Mouse (Mus musculus): Measurements from ENCODE around the gene Ddx17. TPM values are rescaled to one million over a fixed set of nuclear protein-coding genes. Genes with fewer than 3 reads are reported as not detected.

Gene Ddx17
- polyA plus RNA-seq, 1 experiment = 14.2 TPM

DNA sequence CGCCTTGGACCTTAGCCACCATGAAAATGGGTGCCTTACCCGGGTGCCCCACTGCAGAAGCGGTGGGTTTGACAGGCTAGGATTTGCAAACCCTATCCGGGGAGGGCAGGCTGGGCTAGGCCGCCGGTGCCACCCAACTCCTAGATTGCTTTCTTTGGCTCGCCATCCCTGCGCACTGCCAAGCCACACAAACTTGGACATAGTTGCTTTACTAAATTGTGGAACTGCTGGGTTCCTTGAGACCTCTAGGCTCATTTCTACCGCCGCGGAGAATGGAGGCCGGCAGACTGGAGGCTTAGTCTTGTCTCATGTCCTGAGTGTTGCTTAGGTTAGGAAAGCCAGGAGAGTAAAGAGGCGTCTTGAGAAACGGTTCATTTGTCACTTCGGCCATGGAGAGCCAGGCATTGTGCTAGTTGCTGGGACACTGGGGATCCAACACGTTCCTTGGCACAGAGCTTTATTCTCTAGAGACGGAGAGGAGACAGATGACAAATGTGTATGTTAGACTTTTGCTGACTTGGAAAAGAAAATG is 814 bp upstream of the Ddx17 start:
- peaks cover 23% of the 10 kb centered on the region for H3K4me1 ChIP-seq
- peaks cover 14% of the 10 kb centered on the region for H3K27me3 ChIP-seq (replicated peaks)
- TF ChIP-seq FLI1 (IDR thresholded peaks at IDR 0.05; ENCODE audit: low read length) (no peak), GATA1 (IDR thresholded peaks at IDR 0.05; ENCODE audit: borderline replicate concordance, low read length) (no peak)
- peaks cover 32% of the 10 kb centered on the region for H3K36me3 ChIP-seq (replicated peaks; ENCODE audit: low read length)
- H3K9me3 ChIP-seq = peaks cover 8% of the 10 kb centered on the region; the same call in 1 of the 2 replicates
- H3K4me3 ChIP-seq (replicated peaks) = peak overlapping the region; percentile 98

GRCm38 (mm10) chr15:79545921-79546399 is 581 bp downstream of the Ddx17 start:
- H3K27me3 ChIP-seq (replicated peaks) = peaks cover 7% of the 10 kb centered on the region
- H3K4me3 ChIP-seq (replicated peaks) = peak overlapping the region; percentile 98
- peaks cover 45% of the 10 kb centered on the region for H3K36me3 ChIP-seq (replicated peaks; ENCODE audit: low read length)
- H3K9me3 ChIP-seq = peaks cover 8% of the 10 kb centered on the region; the same call in 1 of the 2 replicates
- TF ChIP-seq GATA1 (IDR thresholded peaks at IDR 0.05; ENCODE audit: borderline replicate concordance, low read length) = no peak
- TF ChIP-seq FLI1 (IDR thresholded peaks at IDR 0.05; ENCODE audit: low read length) = no peak
- H3K4me1 ChIP-seq = peaks cover 23% of the 10 kb centered on the region

DNA sequence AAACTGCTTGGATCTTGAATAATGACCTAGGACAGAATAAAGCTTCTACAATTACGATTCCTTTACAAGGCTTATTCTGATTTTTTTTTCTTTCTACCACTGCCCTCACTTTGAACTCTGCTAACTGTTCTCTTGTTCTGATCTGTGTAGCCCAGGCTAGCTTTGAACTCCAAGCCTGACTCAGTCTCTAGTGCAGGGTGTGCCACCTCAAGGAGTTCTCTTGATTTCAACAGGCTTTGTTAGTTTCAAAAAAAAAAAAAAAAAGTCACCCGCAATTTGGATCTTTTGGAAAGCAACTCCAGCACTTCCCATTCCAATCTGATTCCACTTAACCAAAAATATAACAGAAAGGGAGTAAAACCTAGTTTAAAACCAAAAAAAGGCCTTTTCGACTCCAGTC is 1.0 kb downstream of the Ddx17 start:
- peaks cover 28% of the 10 kb centered on the region for H3K4me1 ChIP-seq
- H3K4me3 ChIP-seq (replicated peaks) = peak overlapping the region; percentile 98
- peaks cover 8% of the 10 kb centered on the region; the same call in 1 of the 2 replicates for H3K9me3 ChIP-seq
- H3K27me3 ChIP-seq (replicated peaks) = peaks cover 4% of the 10 kb centered on the region
- no peak for TF ChIP-seq GATA1 (IDR thresholded peaks at IDR 0.05; ENCODE audit: borderline replicate concordance, low read length)
- TF ChIP-seq FLI1 (IDR thresholded peaks at IDR 0.05; ENCODE audit: low read length) = no peak
- peaks cover 50% of the 10 kb centered on the region for H3K36me3 ChIP-seq (replicated peaks; ENCODE audit: low read length)

DNA sequence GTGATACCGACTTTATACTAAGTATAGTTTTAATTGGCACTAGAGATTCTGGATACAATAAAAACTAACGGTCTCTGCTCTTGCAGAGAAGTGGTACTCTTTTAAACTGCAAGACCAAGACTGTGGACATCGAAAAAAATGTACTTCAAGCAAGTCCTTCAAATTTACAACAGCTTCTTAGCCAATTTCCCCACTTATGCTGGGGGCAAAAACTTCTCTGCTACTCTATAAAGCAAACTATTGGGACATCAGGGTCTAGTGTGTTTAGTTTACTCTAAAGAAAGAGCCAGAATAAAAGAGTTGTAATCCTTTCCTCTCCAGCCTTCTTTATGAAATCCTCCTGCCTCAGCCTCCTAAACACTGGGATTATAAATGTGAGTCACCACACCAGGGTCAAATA is 2.6 kb downstream of the Ddx17 start:
- H3K36me3 ChIP-seq (replicated peaks; ENCODE audit: low read length) = peaks cover 65% of the 10 kb centered on the region
- peaks cover 31% of the 10 kb centered on the region for H3K4me1 ChIP-seq
- H3K9me3 ChIP-seq = peaks cover 8% of the 10 kb centered on the region; the same call in 1 of the 2 replicates
- H3K4me3 ChIP-seq (replicated peaks) = no peak overlapping the region
- TF ChIP-seq GATA1 (IDR thresholded peaks at IDR 0.05; ENCODE audit: borderline replicate concordance, low read length) (no peak), FLI1 (IDR thresholded peaks at IDR 0.05; ENCODE audit: low read length) (no peak)
- H3K27me3 ChIP-seq (replicated peaks) = no peaks in the 10 kb centered on the region

- H3K4me1 ChIP-seq = peaks cover 17% of the 10 kb centered on the region
- no peaks in the 10 kb centered on the region for H3K9me3 ChIP-seq
- peaks cover 100% of the 10 kb centered on the region for H3K36me3 ChIP-seq (replicated peaks; ENCODE audit: low read length)
- H3K4me3 ChIP-seq (replicated peaks) = no peak overlapping the region
- TF ChIP-seq FLI1 (IDR thresholded peaks at IDR 0.05; ENCODE audit: low read length) (no peak), GATA1 (IDR thresholded peaks at IDR 0.05; ENCODE audit: borderline replicate concordance, low read length) (no peak)
- H3K27me3 ChIP-seq (replicated peaks) = no peaks in the 10 kb centered on the region
Measured at GRCm38 (mm10) chr15:79533796-79534195, 12.7 kb downstream of the Ddx17 start.

- Histone ChIP-seq H3K36me3 (replicated peaks; ENCODE audit: low read length) (peaks cover 90% of the 10 kb centered on the region), H3K9me3 (no peaks in the 10 kb centered on the region), H3K27me3 (replicated peaks) (no peaks in the 10 kb centered on the region), H3K4me3 (replicated peaks) (no peak overlapping the region), H3K4me1 (peaks cover 17% of the 10 kb centered on the region)
- TF ChIP-seq FLI1 (IDR thresholded peaks at IDR 0.05; ENCODE audit: low read length) (no peak), GATA1 (IDR thresholded peaks at IDR 0.05; ENCODE audit: borderline replicate concordance, low read length) (no peak)
Measured at GRCm38 (mm10) chr15:79529935-79530334, 16.6 kb downstream of the Ddx17 start.

GRCm38 (mm10) chr15:79527991-79528639 is 18.4 kb downstream of the Ddx17 start:
- H3K27me3 ChIP-seq (replicated peaks) = peaks cover 5% of the 10 kb centered on the region
- H3K9me3 ChIP-seq = peaks cover 10% of the 10 kb centered on the region
- H3K4me3 ChIP-seq (replicated peaks) = no peak overlapping the region
- H3K4me1 ChIP-seq = peaks cover 17% of the 10 kb centered on the region
- TF ChIP-seq GATA1 (IDR thresholded peaks at IDR 0.05; ENCODE audit: borderline replicate concordance, low read length) (no peak), FLI1 (IDR thresholded peaks at IDR 0.05; ENCODE audit: low read length) (no peak)
- peaks cover 72% of the 10 kb centered on the region for H3K36me3 ChIP-seq (replicated peaks; ENCODE audit: low read length)

DNA sequence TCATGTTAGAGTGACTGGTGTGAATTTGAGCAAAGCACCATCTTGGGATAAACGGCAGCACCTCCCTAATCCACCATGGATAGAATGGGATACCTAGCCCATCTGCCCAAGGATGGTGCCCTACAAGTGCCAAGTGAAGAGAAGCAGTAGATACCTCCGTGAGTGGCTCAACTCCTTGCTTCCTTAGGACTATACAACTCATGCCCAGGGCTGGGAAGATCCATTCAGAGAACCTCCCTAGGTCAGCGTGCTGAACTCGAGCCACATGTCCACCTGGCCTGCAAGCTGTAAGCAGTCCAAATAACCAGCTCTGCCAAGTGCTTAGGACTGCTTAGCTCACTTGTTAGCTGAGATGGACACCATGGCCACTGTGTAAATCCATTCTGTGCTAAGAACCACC is 19.3 kb downstream of the Ddx17 start:
- Histone ChIP-seq H3K36me3 (replicated peaks; ENCODE audit: low read length) (peaks cover 63% of the 10 kb centered on the region), H3K4me3 (replicated peaks) (no peak overlapping the region), H3K9me3 (peaks cover 19% of the 10 kb centered on the region), H3K27me3 (replicated peaks) (peaks cover 14% of the 10 kb centered on the region), H3K4me1 (peaks cover 17% of the 10 kb centered on the region)
- TF ChIP-seq GATA1 (IDR thresholded peaks at IDR 0.05; ENCODE audit: borderline replicate concordance, low read length) = no peak
- TF ChIP-seq FLI1 (IDR thresholded peaks at IDR 0.05; ENCODE audit: low read length) = no peak

DNA sequence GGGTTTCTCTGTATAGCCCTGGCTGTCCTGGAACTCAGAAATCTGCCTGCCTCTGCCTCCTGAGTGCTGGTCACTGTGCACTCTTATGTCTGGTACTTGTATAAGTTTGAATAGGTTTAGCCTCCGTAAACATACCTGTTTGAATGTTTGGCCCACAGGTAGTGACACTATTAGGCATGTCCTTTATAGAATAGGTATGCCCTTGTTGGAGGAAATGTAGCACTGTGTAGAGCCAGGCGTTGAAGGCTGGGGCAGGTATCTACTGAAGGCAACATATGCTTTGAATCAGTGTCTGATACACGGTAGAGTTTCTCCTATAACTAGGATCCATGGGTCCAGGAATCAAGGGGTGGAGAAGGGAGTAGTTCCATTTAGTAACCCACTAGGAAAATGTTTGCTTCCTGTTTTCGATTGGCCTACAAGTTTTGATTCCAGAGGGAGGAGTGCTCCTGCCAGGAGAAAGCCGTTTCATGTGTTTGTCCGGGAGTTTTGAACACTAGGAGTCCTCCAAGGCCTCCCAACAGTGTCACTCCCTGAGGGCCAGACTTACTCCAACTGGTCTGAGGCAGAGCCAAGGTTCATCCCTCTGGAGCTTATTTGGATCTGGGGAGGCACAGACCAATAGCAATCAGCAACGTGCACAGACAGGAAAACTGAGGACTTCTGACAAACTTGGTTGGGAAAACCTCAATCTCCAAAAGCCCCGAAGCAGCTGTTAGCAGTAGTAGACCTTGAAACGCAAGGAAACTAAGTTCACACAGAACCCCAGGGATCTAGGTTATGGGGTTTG is 20.4 kb downstream of the Ddx17 start:
- Histone ChIP-seq H3K36me3 (replicated peaks; ENCODE audit: low read length) (peaks cover 53% of the 10 kb centered on the region), H3K9me3 (peaks cover 19% of the 10 kb centered on the region), H3K4me3 (replicated peaks) (no peak overlapping the region), H3K4me1 (peaks cover 12% of the 10 kb centered on the region), H3K27me3 (replicated peaks) (peaks cover 19% of the 10 kb centered on the region)
- TF ChIP-seq FLI1 (IDR thresholded peaks at IDR 0.05; ENCODE audit: low read length) = no peak
- no peak for TF ChIP-seq GATA1 (IDR thresholded peaks at IDR 0.05; ENCODE audit: borderline replicate concordance, low read length)

All from megakaryocyte, embryonic 14.5 days (primary cell).